Comparison of ENCODE assay signal across 22 mouse cellular contexts in genomic region chr13:94300946-94301538, GRCm38 (mm10).
"Had no signal": no experiment of that assay in that cellular context is flagged by ENCODE, and none has a peak within 500 bp of the region (broad histone marks: within the 10 kb centered on the region; RNA-seq: fewer than 3 reads in every experiment).

No protein-coding gene starts in this region.

- DNase-seq: kidney, adult 11 months; kidney, adult 9 months; kidney, postnatal 14 days; left cerebral cortex, postnatal 4 days; lung, adult 18-20 months; lung, postnatal 10 days; lung, postnatal 36 days; right cerebral cortex, adult 18-20 months; right cerebral cortex, postnatal 14 days; right cerebral cortex, postnatal 4 days; thymus, adult 2 months; thymus, postnatal 25 days had no signal

- H3K9me3 ChIP-seq: intestine, embryonic 15.5 days; limb, embryonic 12.5 days; limb, embryonic 15.5 days; lung, embryonic 15.5 days; midbrain, embryonic 12.5 days; midbrain, embryonic 15.5 days; neural tube, embryonic 12.5 days; neural tube, embryonic 15.5 days had no signal

- H3K27me3 ChIP-seq: intestine, embryonic 15.5 days; limb, embryonic 12.5 days; limb, embryonic 15.5 days; lung, embryonic 15.5 days; midbrain, embryonic 12.5 days; midbrain, embryonic 15.5 days; neural tube, embryonic 12.5 days; neural tube, embryonic 15.5 days had no signal

- H3K9ac ChIP-seq: intestine, embryonic 15.5 days; limb, embryonic 12.5 days; limb, embryonic 15.5 days; liver, embryonic 14.5 days; lung, embryonic 15.5 days; midbrain, embryonic 12.5 days; midbrain, embryonic 15.5 days; neural tube, embryonic 12.5 days; neural tube, embryonic 15.5 days had no signal

- H3K4me2 ChIP-seq: intestine, embryonic 15.5 days; limb, embryonic 12.5 days; limb, embryonic 15.5 days; lung, embryonic 15.5 days; midbrain, embryonic 12.5 days; midbrain, embryonic 15.5 days; neural tube, embryonic 12.5 days; neural tube, embryonic 15.5 days had no signal

- ATAC-seq: midbrain, embryonic 15.5 days had no signal

- H3K36me3 ChIP-seq: intestine, embryonic 15.5 days; limb, embryonic 12.5 days; limb, embryonic 15.5 days; lung, embryonic 15.5 days; midbrain, embryonic 12.5 days; midbrain, embryonic 15.5 days; neural tube, embryonic 12.5 days; neural tube, embryonic 15.5 days had no signal

- H3K27ac ChIP-seq: intestine, embryonic 15.5 days; limb, embryonic 12.5 days; limb, embryonic 15.5 days; liver, embryonic 14.5 days; lung, embryonic 15.5 days; midbrain, embryonic 12.5 days; midbrain, embryonic 15.5 days; neural tube, embryonic 12.5 days; neural tube, embryonic 15.5 days; stomach, postnatal 0 days had no signal

- H3K4me1 ChIP-seq: intestine, embryonic 15.5 days; limb, embryonic 12.5 days; limb, embryonic 15.5 days; lung, embryonic 15.5 days; midbrain, embryonic 12.5 days; midbrain, embryonic 15.5 days; neural tube, embryonic 12.5 days had no signal

- H3K4me3 ChIP-seq: intestine, embryonic 15.5 days; limb, embryonic 12.5 days; limb, embryonic 15.5 days; lung, embryonic 15.5 days; midbrain, embryonic 12.5 days; midbrain, embryonic 15.5 days; neural tube, embryonic 12.5 days; neural tube, embryonic 15.5 days had no signal
